Mouse (Mus musculus): Measurements from ENCODE around the gene Tbx21. TPM values are rescaled to one million over a fixed set of nuclear protein-coding genes. Genes with fewer than 3 reads are reported as not detected.

Gene Tbx21
- polyA plus RNA-seq, 1 experiment from 2014 or later: 0.26 TPM

- no peak overlapping the region for H3K9ac ChIP-seq (ENCODE audit: low read depth, low read length)
- peaks cover 5% of the 10 kb centered on the region; the same call in 1 of the 2 replicates for H3K4me1 ChIP-seq (ENCODE audit: control insufficient read depth, insufficient read depth, low read length)
- no peaks in the 10 kb centered on the region for H3K9me3 ChIP-seq (ENCODE audit: control insufficient read depth, low read length)
- DNase-seq (ENCODE audit: low spot score) (no peak), ATAC-seq (ENCODE audit: low read depth) (no peak)
- no peaks in the 10 kb centered on the region for H3K36me3 ChIP-seq (ENCODE audit: control insufficient read depth, insufficient read depth, low read length)
- H3K4me2 ChIP-seq (ENCODE audit: low read depth, low read length): no peak overlapping the region
- no peak overlapping the region for H3K27ac ChIP-seq (replicated peaks; ENCODE audit: low read depth, low read length)
- no peak overlapping the region for H3K4me3 ChIP-seq (ENCODE audit: low read depth, low read length)
- peaks cover 53% of the 10 kb centered on the region for H3K27me3 ChIP-seq (replicated peaks; ENCODE audit: control insufficient read depth, insufficient read depth, low read length)
- 86% methylated on average over 9 of the region's 9 CpGs for WGBS
Measured at GRCm38 (mm10) chr11:97112519-97113125, 2.5 kb downstream of the Tbx21 start.

DNA sequence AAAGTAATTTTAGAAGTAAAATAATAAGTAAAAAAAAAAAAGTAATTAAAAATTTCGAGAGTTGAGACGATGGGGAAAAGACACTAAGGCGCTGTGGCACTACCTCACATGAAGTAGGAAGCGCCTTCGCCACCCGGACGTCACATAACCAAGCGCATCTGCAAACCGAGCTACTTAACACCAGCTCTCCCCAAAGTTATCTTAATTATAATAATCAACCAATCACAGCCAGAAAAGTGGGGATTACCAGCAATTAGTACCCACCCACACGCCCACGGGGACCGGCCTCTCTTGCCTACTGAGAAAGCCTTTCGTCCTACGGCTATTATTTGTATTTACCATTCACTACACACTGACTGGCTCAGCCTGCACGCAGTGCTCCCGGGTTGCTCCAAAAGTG lies 6.2 kb downstream of the Tbx21 start:
- WGBS: 77% methylated on average over 16 of the region's 16 CpGs
- H3K9me3 ChIP-seq (ENCODE audit: control insufficient read depth, low read length): no peaks in the 10 kb centered on the region
- no peak overlapping the region for H3K27ac ChIP-seq (replicated peaks; ENCODE audit: low read depth, low read length)
- no peak for ATAC-seq (ENCODE audit: low read depth)
- no peak overlapping the region for H3K9ac ChIP-seq (ENCODE audit: low read depth, low read length)
- peaks cover 20% of the 10 kb centered on the region for H3K27me3 ChIP-seq (replicated peaks; ENCODE audit: control insufficient read depth, insufficient read depth, low read length)
- H3K36me3 ChIP-seq (ENCODE audit: control insufficient read depth, insufficient read depth, low read length): no peaks in the 10 kb centered on the region
- no peak for DNase-seq (ENCODE audit: low spot score)
- no peak overlapping the region for H3K4me3 ChIP-seq (ENCODE audit: low read depth, low read length)
- no peak overlapping the region for H3K4me2 ChIP-seq (ENCODE audit: low read depth, low read length)
- no peaks in the 10 kb centered on the region for H3K4me1 ChIP-seq (ENCODE audit: control insufficient read depth, insufficient read depth, low read length)

DNA sequence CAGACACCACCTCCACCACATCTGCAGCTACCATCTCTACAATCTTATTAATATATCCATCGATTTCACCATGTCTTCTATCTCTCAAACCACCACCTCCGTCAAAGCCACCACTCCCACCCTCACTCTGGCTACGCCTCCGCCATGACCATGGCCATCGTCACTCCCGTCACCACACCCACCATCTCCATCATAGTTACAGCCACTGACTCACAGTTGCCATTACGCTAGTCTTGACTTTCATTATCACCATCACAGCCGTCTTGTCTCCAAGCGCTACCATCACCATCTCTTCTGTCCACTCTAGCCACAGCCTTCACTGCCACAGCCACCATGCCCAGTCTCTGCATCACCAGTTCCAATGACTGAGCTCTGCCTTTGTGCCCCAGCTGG lies 11.0 kb downstream of the Tbx21 start:
- ATAC-seq (ENCODE audit: low read depth) (no peak), DNase-seq (ENCODE audit: low spot score) (no peak)
- Histone ChIP-seq H3K4me1 (ENCODE audit: control insufficient read depth, insufficient read depth, low read length) (no peaks in the 10 kb centered on the region), H3K4me2 (ENCODE audit: low read depth, low read length) (no peak overlapping the region), H3K4me3 (ENCODE audit: low read depth, low read length) (no peak overlapping the region), H3K9ac (ENCODE audit: low read depth, low read length) (no peak overlapping the region), H3K27ac (replicated peaks; ENCODE audit: low read depth, low read length) (no peak overlapping the region), H3K27me3 (replicated peaks; ENCODE audit: control insufficient read depth, insufficient read depth, low read length) (peaks cover 14% of the 10 kb centered on the region), H3K36me3 (ENCODE audit: control insufficient read depth, insufficient read depth, low read length) (no peaks in the 10 kb centered on the region), H3K9me3 (ENCODE audit: control insufficient read depth, low read length) (no peaks in the 10 kb centered on the region)
- WGBS: 95% methylated on average over 9 of the region's 9 CpGs

DNA sequence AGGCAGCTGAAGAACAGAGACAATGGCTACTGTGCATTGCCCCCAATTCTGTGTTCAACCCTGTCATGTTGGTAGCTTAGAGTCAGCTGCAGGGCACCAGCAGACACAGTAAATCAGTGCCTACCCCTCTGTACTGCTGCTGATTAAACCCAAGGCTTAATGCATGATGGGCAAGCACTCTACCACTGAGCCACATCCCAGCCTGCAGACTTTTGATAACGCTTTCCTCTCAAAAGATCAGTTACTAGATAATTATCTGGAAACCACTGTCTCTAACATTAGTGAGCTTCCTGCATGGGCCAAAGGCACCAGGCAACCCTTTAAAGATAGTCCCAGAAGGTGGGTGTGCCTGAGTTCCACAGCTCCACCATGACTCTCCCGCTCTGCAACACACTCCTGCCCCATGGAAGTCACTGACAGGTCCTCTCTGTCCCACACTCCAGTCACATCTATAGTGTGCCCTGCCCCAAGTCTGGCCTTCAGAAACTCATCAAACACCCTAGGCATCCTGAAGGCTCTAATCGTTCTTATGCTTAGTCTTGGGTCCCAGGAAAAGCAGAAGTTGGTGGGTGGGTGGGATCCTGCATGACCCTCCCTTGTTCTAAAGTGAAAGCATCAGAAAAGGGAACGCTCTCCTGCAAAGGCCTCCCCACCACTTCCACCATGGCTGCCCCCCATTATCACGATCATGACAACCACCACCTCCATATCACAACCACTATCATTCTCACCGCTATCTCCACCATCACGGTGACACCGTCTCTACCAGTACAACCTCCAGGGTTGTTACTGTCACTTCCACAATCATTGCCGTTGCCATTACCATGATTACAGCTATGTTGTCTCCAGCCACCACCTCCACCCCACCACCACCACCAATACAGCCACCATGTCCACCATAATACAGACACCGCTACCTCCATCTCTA lies 11.7 kb downstream of the Tbx21 start:
- DNase-seq (ENCODE audit: low spot score): no peak
- WGBS: 90% methylated on average over 10 of the region's 10 CpGs
- Histone ChIP-seq H3K9me3 (ENCODE audit: control insufficient read depth, low read length) (no peaks in the 10 kb centered on the region), H3K4me3 (ENCODE audit: low read depth, low read length) (no peak overlapping the region), H3K27ac (replicated peaks; ENCODE audit: low read depth, low read length) (no peak overlapping the region), H3K4me2 (ENCODE audit: low read depth, low read length) (no peak overlapping the region), H3K27me3 (replicated peaks; ENCODE audit: control insufficient read depth, insufficient read depth, low read length) (peaks cover 20% of the 10 kb centered on the region), H3K9ac (ENCODE audit: low read depth, low read length) (no peak overlapping the region), H3K36me3 (ENCODE audit: control insufficient read depth, insufficient read depth, low read length) (no peaks in the 10 kb centered on the region), H3K4me1 (ENCODE audit: control insufficient read depth, insufficient read depth, low read length) (no peaks in the 10 kb centered on the region)
- ATAC-seq (ENCODE audit: low read depth): no peak

DNA sequence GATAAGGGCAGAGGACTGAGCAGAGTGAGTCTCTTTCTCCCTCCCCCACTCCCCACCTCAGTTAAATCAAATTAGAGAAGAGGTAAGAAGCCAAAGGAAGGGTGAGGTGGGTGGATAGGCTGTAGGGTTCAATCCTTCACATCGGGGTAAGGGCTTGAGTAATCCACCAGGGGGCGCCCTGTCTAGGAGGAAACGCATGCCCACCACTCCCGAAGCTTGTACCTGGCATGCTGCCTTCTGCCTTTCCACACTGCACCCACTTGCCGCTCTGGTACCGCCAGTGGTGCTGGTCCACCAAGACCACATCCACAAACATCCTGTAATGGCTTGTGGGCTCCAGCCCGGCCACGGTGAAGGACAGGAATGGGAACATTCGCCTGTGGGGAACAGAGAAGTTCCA lies 13.4 kb downstream of the Tbx21 start:
- no peak for ATAC-seq (ENCODE audit: low read depth)
- Histone ChIP-seq H3K4me3 (ENCODE audit: low read depth, low read length) (no peak overlapping the region), H3K27ac (replicated peaks; ENCODE audit: low read depth, low read length) (no peak overlapping the region), H3K9ac (ENCODE audit: low read depth, low read length) (no peak overlapping the region), H3K4me2 (ENCODE audit: low read depth, low read length) (no peak overlapping the region), H3K36me3 (ENCODE audit: control insufficient read depth, insufficient read depth, low read length) (no peaks in the 10 kb centered on the region), H3K9me3 (ENCODE audit: control insufficient read depth, low read length) (no peaks in the 10 kb centered on the region), H3K4me1 (ENCODE audit: control insufficient read depth, insufficient read depth, low read length) (no peaks in the 10 kb centered on the region), H3K27me3 (replicated peaks; ENCODE audit: control insufficient read depth, insufficient read depth, low read length) (peaks cover 29% of the 10 kb centered on the region)
- DNase-seq (ENCODE audit: low spot score): peak; percentile 48
- 21% methylated on average over 9 of the region's 9 CpGs for whole genome bisulfite sequencing

- H3K4me3 ChIP-seq (ENCODE audit: low read depth, low read length): no peak overlapping the region
- WGBS: 28% methylated on average over 14 of the region's 18 CpGs
- no peak overlapping the region for H3K4me2 ChIP-seq (ENCODE audit: low read depth, low read length)
Measured at GRCm38 (mm10) chr11:97098791-97099190, 16.3 kb downstream of the Tbx21 start.

GRCm38 (mm10) chr11:97094600-97094999 lies 20.5 kb downstream of the Tbx21 start:
- DNase-seq (ENCODE audit: low spot score): no peak

More at GRCm38 (mm10) chr11:97098791-97099190, 16.3 kb downstream of the Tbx21 start:
- no peak overlapping the region for H3K9ac ChIP-seq (ENCODE audit: low read depth, low read length)
- H3K4me1 ChIP-seq (ENCODE audit: control insufficient read depth, insufficient read depth, low read length): no peaks in the 10 kb centered on the region
- H3K27me3 ChIP-seq (replicated peaks; ENCODE audit: control insufficient read depth, insufficient read depth, low read length): peaks cover 29% of the 10 kb centered on the region
- ATAC-seq (ENCODE audit: low read depth): no peak
- H3K36me3 ChIP-seq (ENCODE audit: control insufficient read depth, insufficient read depth, low read length): no peaks in the 10 kb centered on the region
- DNase-seq (ENCODE audit: low spot score): no peak
- no peaks in the 10 kb centered on the region for H3K9me3 ChIP-seq (ENCODE audit: control insufficient read depth, low read length)
- H3K27ac ChIP-seq (replicated peaks; ENCODE audit: low read depth, low read length): no peak overlapping the region

GRCm38 (mm10) chr11:97086365-97086764 lies 28.8 kb downstream of the Tbx21 start:
- Histone ChIP-seq H3K9me3 (ENCODE audit: control insufficient read depth, low read length) (0 out of 2 replicates have a peak, but pooled peaks cover 11% of the 10 kb centered on the region), H3K9ac (ENCODE audit: low read depth, low read length) (no peak overlapping the region), H3K4me2 (ENCODE audit: low read depth, low read length) (no peak overlapping the region), H3K36me3 (ENCODE audit: control insufficient read depth, insufficient read depth, low read length) (no peaks in the 10 kb centered on the region), H3K27ac (replicated peaks; ENCODE audit: low read depth, low read length) (no peak overlapping the region), H3K4me3 (ENCODE audit: low read depth, low read length) (no peak overlapping the region), H3K27me3 (replicated peaks; ENCODE audit: control insufficient read depth, insufficient read depth, low read length) (no peaks in the 10 kb centered on the region; the same call in 1 of the 2 replicates), H3K4me1 (ENCODE audit: control insufficient read depth, insufficient read depth, low read length) (peaks cover 14% of the 10 kb centered on the region)
- 60% methylated on average over 6 of the region's 6 CpGs for WGBS
- DNase-seq (ENCODE audit: low spot score): no peak
- no peak for ATAC-seq (ENCODE audit: low read depth)

More at GRCm38 (mm10) chr11:97094600-97094999, 20.5 kb downstream of the Tbx21 start:
- ATAC-seq (ENCODE audit: low read depth): no peak
- no peak overlapping the region for H3K4me2 ChIP-seq (ENCODE audit: low read depth, low read length)
- peaks cover 20% of the 10 kb centered on the region for H3K27me3 ChIP-seq (replicated peaks; ENCODE audit: control insufficient read depth, insufficient read depth, low read length)
- H3K36me3 ChIP-seq (ENCODE audit: control insufficient read depth, insufficient read depth, low read length): no peaks in the 10 kb centered on the region
- H3K9me3 ChIP-seq (ENCODE audit: control insufficient read depth, low read length): 0 out of 2 replicates have a peak, but pooled peaks cover under 1% of the 10 kb centered on the region
- no peak overlapping the region for H3K27ac ChIP-seq (replicated peaks; ENCODE audit: low read depth, low read length)
- no peak overlapping the region for H3K4me3 ChIP-seq (ENCODE audit: low read depth, low read length)
- no peak overlapping the region for H3K9ac ChIP-seq (ENCODE audit: low read depth, low read length)
- 68% methylated on average over 2 of the region's 2 CpGs for WGBS
- H3K4me1 ChIP-seq (ENCODE audit: control insufficient read depth, insufficient read depth, low read length): no peaks in the 10 kb centered on the region

Measured in embryonic facial prominence, embryonic 14.5 days (tissue).